Mouse (Mus musculus): Measurements from ENCODE around the gene Zfp36l1.

DNA sequence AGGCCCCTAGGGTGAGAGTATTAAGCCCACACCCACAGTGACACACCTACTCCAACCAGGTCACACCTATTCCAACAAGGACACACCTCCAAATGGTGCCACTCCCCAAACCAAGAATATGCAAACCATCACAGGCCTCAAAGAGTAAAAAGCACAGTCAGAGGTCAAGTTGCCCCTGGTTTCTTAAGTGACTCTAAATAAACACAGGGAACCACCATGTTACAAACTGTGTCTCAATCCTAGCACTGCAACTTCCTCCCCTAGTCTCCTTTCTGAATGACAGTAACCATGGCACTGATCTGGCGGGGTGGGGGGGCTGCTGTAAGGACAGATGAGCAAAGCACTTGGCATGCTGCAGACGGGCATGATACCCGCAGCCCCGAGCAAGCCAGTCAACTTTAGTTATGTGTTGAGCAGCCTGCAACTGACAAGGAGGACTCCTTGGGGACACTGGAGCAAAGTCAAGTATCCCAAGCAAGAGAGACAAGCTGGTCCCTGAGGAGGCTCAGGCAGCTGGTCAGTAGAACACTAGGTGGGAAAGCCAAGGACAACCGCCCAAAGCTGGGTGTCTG, 14.5 kb upstream of the Zfp36l1 start:
- TF ChIP-seq POLR2A (IDR thresholded peaks at IDR 0.05; ENCODE audit: borderline replicate concordance, extremely low read depth, low read depth, low read length) (no peak), CTCF (IDR thresholded peaks at IDR 0.05; ENCODE audit: insufficient read depth, low read length) (no peak)

All from lung, adult 2 months (tissue).